Mouse (Mus musculus) midbrain, embryonic 12.5 days (tissue): ENCODE data around the gene Ano7. TPM values are rescaled to one million over a fixed set of nuclear protein-coding genes. Genes with fewer than 3 reads are reported as not detected.

Source experiments
- microRNA-seq: library from miRNA; unstranded; fragments of <30 nt; microRNA quantifications from one replicate; pipeline ENCODE4, GENCODE M21; 2017
- polyA plus RNA-seq: library from polyadenylated mRNA; unstranded; fragments of >200 nt; fragmentation: Nextera tagmentation; extraction: Ambion mirVana; gene quantifications from 2 replicates; pipeline ENCODE4 v1.2.1, GENCODE M21; 2016

Ano7 gene
- polyA plus RNA-seq, 1 experiment from 2014 or later: 0.17 TPM

Small RNA genes lying within 50 kb of the gene (microRNA-seq; reads per million reads assigned to microRNA genes)
- gene Mir6345 (not detected), gene Mir6902 (not detected)

Other genes starting within 250 kb of the Ano7 start
- gene Agxt, start 238.7 kb upstream of the Ano7 start, polyA plus RNA-seq: not detected in 2 replicates
- 0.25 and 0.32 TPM in 2 replicates for gene 2310007B03Rik, start 213.0 kb upstream of the Ano7 start, polyA plus RNA-seq
- 0.16 and 0.18 TPM in 2 replicates for gene Crocc2, start 205.2 kb upstream of the Ano7 start, polyA plus RNA-seq
- 13.1 and 15.3 TPM in 2 replicates for gene Sned1, start 138.1 kb upstream of the Ano7 start, polyA plus RNA-seq
- gene Mterf4, start 68.0 kb upstream of the Ano7 start, polyA plus RNA-seq: 34.7 and 35.1 TPM in 2 replicates
- 78.7 and 81.9 TPM in 2 replicates for gene Ppp1r7, start 31.1 kb upstream of the Ano7 start, polyA plus RNA-seq
- 19.1 and 20.3 TPM in 2 replicates for gene Pask, start 30.4 kb upstream of the Ano7 start, polyA plus RNA-seq
- 96.3 and 104 TPM in 2 replicates for gene Hdlbp, start 104.9 kb downstream of the Ano7 start, polyA plus RNA-seq
- 5.5 and 5.7 TPM in 2 replicates for gene Farp2, start 138.1 kb downstream of the Ano7 start, polyA plus RNA-seq